Mouse (Mus musculus) hindbrain, embryonic 11.5 days (tissue): ENCODE data around the gene Tmem120b. TPM values are rescaled to one million over a fixed set of nuclear protein-coding genes. Genes with fewer than 3 reads are reported as not detected.

Experiments
- ATAC-seq: fragments of 200-750 bp; cut with Nextera tagmentation; 2 replicates; pipeline ENCODE4 v1.8.0; 2017; ENCODE audit warnings: mild to moderate bottlenecking, moderate TSS enrichment, moderate library complexity; ENCODE audit not compliant: low FRiP score
- DNase-seq: peaks from one replicate; pipeline ENCODE4 v3.0.0-alpha.2; 2015; ENCODE audit warnings: low spot score
- H3K27ac ChIP-seq: fragments of 300-500 bp; sonication (generic); 2 replicates; pipeline ENCODE4 v1.5.1; 2014; ENCODE audit warnings: mild to moderate bottlenecking, low read depth, low read length
- H3K27me3 ChIP-seq: fragments of 300-500 bp; sonication (generic); 2 replicates; pipeline ENCODE4 v1.6.1; 2014; ENCODE audit warnings: mild to moderate bottlenecking, low read length, moderate library complexity, mixed read lengths; ENCODE audit not compliant: control insufficient read depth, insufficient read depth
- H3K36me3 ChIP-seq: fragments of 300-500 bp; sonication (generic); 2 replicates; pipeline ENCODE4 v1.6.1; 2014; ENCODE audit warnings: mild to moderate bottlenecking, low read length, moderate library complexity, mixed read lengths; ENCODE audit not compliant: control insufficient read depth, insufficient read depth
- H3K4me1 ChIP-seq: fragments of 300-500 bp; sonication (generic); replicated peaks from 2 replicates; pipeline ENCODE4 v1.6.1; 2014; ENCODE audit warnings: low read length, mixed read lengths; ENCODE audit not compliant: control insufficient read depth, insufficient read depth
- H3K4me2 ChIP-seq: fragments of 300-500 bp; sonication (generic); replicated peaks from 2 replicates; pipeline ENCODE4 v1.6.1; 2014; ENCODE audit warnings: mild to moderate bottlenecking, low read depth, low read length
- H3K4me3 ChIP-seq: fragments of 300-500 bp; sonication (generic); 2 replicates; pipeline ENCODE4 v1.5.1; 2014; ENCODE audit warnings: low read depth, low read length
- H3K9ac ChIP-seq: fragments of 300-500 bp; sonication (generic); 2 replicates; pipeline ENCODE4 v1.6.1; 2014; ENCODE audit warnings: low read depth, low read length
- H3K9me3 ChIP-seq: fragments of 300-500 bp; sonication (generic); 2 replicates; pipeline ENCODE4 v1.6.1; 2016; ENCODE audit warnings: low read length; ENCODE audit not compliant: control insufficient read depth
- WGBS: fragments of 180-500 bp; shearing (Covaris S2); extraction: QIAGEN DNeasy Blood & Tissue Kit; methylation state at CpG from one replicate; pipeline ENCODE4 v1.1.7; 2014; 5-methylcytosine and 5-hydroxymethylcytosine counted together
- polyA plus RNA-seq: library from polyadenylated mRNA; unstranded; fragments of >200 nt; fragmentation: Nextera tagmentation; extraction: Ambion mirVana; gene quantifications from 2 replicates; pipeline ENCODE4 v1.2.1, GENCODE M21; 2014

The Tmem120b gene
- polyA plus RNA-seq, 1 experiment from 2014 or later: 7.8 TPM

GRCm38 (mm10) chr5:123079568-123079967, 11.4 kb downstream of the Tmem120b start:
- Histone ChIP-seq H3K36me3 (no peaks in the 10 kb centered on the region), H3K4me2 (no peak overlapping the region), H3K4me1 (peaks cover 5% of the 10 kb centered on the region), H3K9me3 (no peaks in the 10 kb centered on the region), H3K4me3 (no peak overlapping the region), H3K9ac (no peak overlapping the region), H3K27me3 (no peaks in the 10 kb centered on the region), H3K27ac (no peak overlapping the region)
- DNase-seq (no peak), ATAC-seq (no peak)
- WGBS: 94% methylated on average over 1 of the region's 1 CpGs

GRCm38 (mm10) chr5:123080041-123080440, 11.8 kb downstream of the Tmem120b start:
- Histone ChIP-seq H3K4me2 (no peak overlapping the region), H3K4me3 (no peak overlapping the region), H3K27me3 (no peaks in the 10 kb centered on the region), H3K9me3 (no peaks in the 10 kb centered on the region), H3K36me3 (no peaks in the 10 kb centered on the region), H3K27ac (no peak overlapping the region), H3K4me1 (peaks cover 5% of the 10 kb centered on the region), H3K9ac (no peak overlapping the region)
- DNase-seq: no peak
- ATAC-seq: no peak
- WGBS: 88% methylated on average over 8 of the region's 8 CpGs

GRCm38 (mm10) chr5:123080510-123080909, 12.3 kb downstream of the Tmem120b start:
- Histone ChIP-seq H3K4me3 (no peak overlapping the region), H3K27me3 (no peaks in the 10 kb centered on the region), H3K9me3 (no peaks in the 10 kb centered on the region), H3K36me3 (no peaks in the 10 kb centered on the region), H3K4me1 (peaks cover 5% of the 10 kb centered on the region), H3K4me2 (no peak overlapping the region), H3K27ac (no peak overlapping the region), H3K9ac (no peak overlapping the region)
- DNase-seq (no peak), ATAC-seq (no peak)
- WGBS: 95% methylated on average over 11 of the region's 13 CpGs

GRCm38 (mm10) chr5:123083340-123084050, 15.3 kb downstream of the Tmem120b start:
- Histone ChIP-seq H3K27me3 (no peaks in the 10 kb centered on the region), H3K27ac (no peak overlapping the region), H3K4me2 (no peak overlapping the region), H3K9ac (no peak overlapping the region), H3K4me3 (no peak overlapping the region), H3K4me1 (no peaks in the 10 kb centered on the region), H3K36me3 (no peaks in the 10 kb centered on the region), H3K9me3 (no peaks in the 10 kb centered on the region)
- no peak for DNase-seq
- WGBS: 77% methylated on average over 13 of the region's 13 CpGs
- ATAC-seq: no peak

GRCm38 (mm10) chr5:123086501-123086900, 18.3 kb downstream of the Tmem120b start:
- H3K9me3 ChIP-seq: no peaks in the 10 kb centered on the region
- 93% methylated on average over 2 of the region's 2 CpGs for WGBS
- H3K4me2 ChIP-seq: no peak overlapping the region
- DNase-seq: no peak
- H3K4me1 ChIP-seq: no peaks in the 10 kb centered on the region
- no peaks in the 10 kb centered on the region for H3K27me3 ChIP-seq
- no peak overlapping the region for H3K9ac ChIP-seq
- H3K36me3 ChIP-seq: no peaks in the 10 kb centered on the region
- H3K4me3 ChIP-seq: no peak overlapping the region
- no peak for ATAC-seq
- no peak overlapping the region for H3K27ac ChIP-seq

GRCm38 (mm10) chr5:123088784-123089183, 20.6 kb downstream of the Tmem120b start:
- Histone ChIP-seq H3K36me3 (no peaks in the 10 kb centered on the region), H3K4me1 (no peaks in the 10 kb centered on the region), H3K4me2 (no peak overlapping the region), H3K27me3 (no peaks in the 10 kb centered on the region), H3K4me3 (no peak overlapping the region), H3K27ac (no peak overlapping the region), H3K9me3 (no peaks in the 10 kb centered on the region), H3K9ac (no peak overlapping the region)
- 94% methylated on average over 4 of the region's 4 CpGs for WGBS
- no peak for DNase-seq
- no peak for ATAC-seq

GRCm38 (mm10) chr5:123090560-123091306, 22.5 kb downstream of the Tmem120b start:
- no peak overlapping the region for H3K9ac ChIP-seq
- no peak overlapping the region for H3K27ac ChIP-seq
- ATAC-seq (no peak), DNase-seq (no peak)
- H3K4me1 ChIP-seq: no peaks in the 10 kb centered on the region
- no peaks in the 10 kb centered on the region for H3K27me3 ChIP-seq
- H3K36me3 ChIP-seq: no peaks in the 10 kb centered on the region
- no peaks in the 10 kb centered on the region for H3K9me3 ChIP-seq
- no peak overlapping the region for H3K4me2 ChIP-seq
- no peak overlapping the region for H3K4me3 ChIP-seq
- WGBS: 86% methylated on average over 10 of the region's 10 CpGs

- WGBS: 80% methylated on average over 14 of the region's 14 CpGs
- no peak for DNase-seq
- no peak for ATAC-seq
- Histone ChIP-seq H3K4me2 (no peak overlapping the region), H3K27me3 (no peaks in the 10 kb centered on the region), H3K9me3 (no peaks in the 10 kb centered on the region), H3K4me3 (no peak overlapping the region), H3K27ac (no peak overlapping the region), H3K36me3 (no peaks in the 10 kb centered on the region), H3K4me1 (no peaks in the 10 kb centered on the region), H3K9ac (no peak overlapping the region)
Measured at GRCm38 (mm10) chr5:123093077-123093633, 24.9 kb downstream of the Tmem120b start.
